Mouse (Mus musculus): ENCODE measurements at regions not wholly inside any gene's neighbourhood (a gene's known extent, or its start where the extent isn't known, plus 50 kb on each side); places are given as distances from the start of the nearest gene placed in this dataset.

DNA sequence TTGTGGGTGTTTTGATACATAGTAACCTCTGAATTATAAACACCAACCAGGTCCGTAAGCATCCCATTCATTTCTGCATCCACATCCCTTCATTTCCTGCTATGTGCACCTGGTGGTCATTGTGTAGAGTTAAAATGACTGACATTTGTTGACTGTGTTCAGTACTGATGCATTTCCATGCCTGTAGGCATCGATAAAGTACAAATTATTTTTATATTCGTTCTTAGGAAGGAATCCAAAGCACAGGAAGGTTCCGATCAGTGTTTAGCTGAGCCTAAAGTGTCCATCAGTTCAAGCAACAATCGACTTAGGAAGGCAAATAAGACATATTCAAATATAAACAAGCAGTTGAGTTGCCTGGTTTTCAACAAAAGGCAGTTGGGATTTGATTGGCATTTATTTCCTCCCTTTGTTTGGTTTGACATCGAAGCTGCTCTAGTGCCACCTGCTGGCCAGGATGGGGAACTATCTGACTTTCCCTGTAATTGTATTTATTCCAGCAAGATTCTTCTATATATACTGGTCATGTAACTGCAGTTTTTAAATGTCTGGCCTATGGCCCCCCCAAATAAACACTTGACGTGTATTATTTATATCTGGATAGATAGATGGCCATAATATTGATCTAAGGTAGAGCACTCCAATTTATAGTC lies 64.6 kb upstream of the Osbpl8 start:
- H3K4me3 ChIP-seq (ENCODE audit: insufficient read depth, low read length): no peak overlapping the region
- TF ChIP-seq POLR2A (IDR thresholded peaks at IDR 0.05; ENCODE audit: extremely low read depth, insufficient read depth, low read length) (no peak), CTCF (IDR thresholded peaks at IDR 0.05; ENCODE audit: extremely low read depth, insufficient read depth, low read length) (peak; percentile 87)

GRCm38 (mm10) chr10:111099059-111099811 lies 65.3 kb upstream of the Osbpl8 start:
- Histone ChIP-seq H3K4me1 (ENCODE audit: control insufficient read depth, insufficient read depth, low read length) (peaks cover 3% of the 10 kb centered on the region), H3K27ac (ENCODE audit: insufficient read depth, low read length) (no peak overlapping the region), H3K4me3 (ENCODE audit: insufficient read depth, low read length) (no peak overlapping the region)
- TF ChIP-seq CTCF (IDR thresholded peaks at IDR 0.05; ENCODE audit: extremely low read depth, insufficient read depth, low read length) (no peak), POLR2A (IDR thresholded peaks at IDR 0.05; ENCODE audit: extremely low read depth, insufficient read depth, low read length) (no peak)

More for the DNA sequence above, 64.6 kb upstream of the Osbpl8 start:
- Histone ChIP-seq H3K27ac (ENCODE audit: insufficient read depth, low read length) (no peak overlapping the region), H3K4me1 (ENCODE audit: control insufficient read depth, insufficient read depth, low read length) (no peaks in the 10 kb centered on the region; the same call in 1 of the 2 replicates)

DNA sequence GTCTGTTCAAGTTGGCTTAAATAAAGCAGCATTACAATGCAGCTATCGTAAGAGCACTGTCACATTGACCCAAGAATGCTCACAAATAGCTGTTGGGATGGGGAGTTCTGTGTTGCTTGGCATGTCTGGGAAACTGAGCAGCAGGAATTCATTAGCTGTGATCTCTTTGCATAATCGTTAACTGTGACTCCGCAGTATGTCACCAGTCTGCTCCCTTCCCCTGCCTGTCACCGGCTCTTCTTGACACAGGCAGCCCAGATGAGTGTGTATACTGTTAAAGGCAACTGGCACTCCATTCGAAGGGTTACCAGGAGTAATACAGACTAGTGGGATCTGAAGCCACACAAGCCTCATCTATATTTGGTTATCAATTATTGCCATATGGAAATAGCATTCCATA lies 67.3 kb upstream of the Osbpl8 start:
- H3K27ac ChIP-seq (ENCODE audit: insufficient read depth, low read length): no peak overlapping the region
- TF ChIP-seq CTCF (IDR thresholded peaks at IDR 0.05; ENCODE audit: extremely low read depth, insufficient read depth, low read length) (no peak), POLR2A (IDR thresholded peaks at IDR 0.05; ENCODE audit: extremely low read depth, insufficient read depth, low read length) (no peak)
- H3K4me1 ChIP-seq (ENCODE audit: control insufficient read depth, insufficient read depth, low read length): peaks cover 3% of the 10 kb centered on the region
- H3K4me3 ChIP-seq (ENCODE audit: insufficient read depth, low read length): no peak overlapping the region

GRCm38 (mm10) chr10:111096811-111097210 lies 67.7 kb upstream of the Osbpl8 start:
- Histone ChIP-seq H3K27ac (ENCODE audit: insufficient read depth, low read length) (no peak overlapping the region), H3K4me3 (ENCODE audit: insufficient read depth, low read length) (no peak overlapping the region), H3K4me1 (ENCODE audit: control insufficient read depth, insufficient read depth, low read length) (peaks cover 3% of the 10 kb centered on the region)
- no peak for TF ChIP-seq CTCF (IDR thresholded peaks at IDR 0.05; ENCODE audit: extremely low read depth, insufficient read depth, low read length)
- TF ChIP-seq POLR2A (IDR thresholded peaks at IDR 0.05; ENCODE audit: extremely low read depth, insufficient read depth, low read length): no peak

- Histone ChIP-seq H3K4me1 (ENCODE audit: control insufficient read depth, insufficient read depth, low read length) (peaks cover 3% of the 10 kb centered on the region), H3K4me3 (ENCODE audit: insufficient read depth, low read length) (no peak overlapping the region), H3K27ac (ENCODE audit: insufficient read depth, low read length) (no peak overlapping the region)
- TF ChIP-seq POLR2A (IDR thresholded peaks at IDR 0.05; ENCODE audit: extremely low read depth, insufficient read depth, low read length): no peak
- no peak for TF ChIP-seq CTCF (IDR thresholded peaks at IDR 0.05; ENCODE audit: extremely low read depth, insufficient read depth, low read length)
Observed at GRCm38 (mm10) chr10:111094405-111094804, 70.1 kb upstream of the Osbpl8 start.

- Histone ChIP-seq H3K4me3 (ENCODE audit: insufficient read depth, low read length) (no peak overlapping the region), H3K4me1 (ENCODE audit: control insufficient read depth, insufficient read depth, low read length) (0 out of 2 replicates have a peak, but pooled peaks cover under 1% of the 10 kb centered on the region), H3K27ac (ENCODE audit: insufficient read depth, low read length) (no peak overlapping the region)
- no peak for TF ChIP-seq POLR2A (IDR thresholded peaks at IDR 0.05; ENCODE audit: extremely low read depth, insufficient read depth, low read length)
- no peak for TF ChIP-seq CTCF (IDR thresholded peaks at IDR 0.05; ENCODE audit: extremely low read depth, insufficient read depth, low read length)
Observed at GRCm38 (mm10) chr10:111089382-111089781, 75.2 kb upstream of the Osbpl8 start.

- Histone ChIP-seq H3K4me3 (ENCODE audit: insufficient read depth, low read length) (no peak overlapping the region), H3K27ac (ENCODE audit: insufficient read depth, low read length) (no peak overlapping the region), H3K4me1 (ENCODE audit: control insufficient read depth, insufficient read depth, low read length) (no peaks in the 10 kb centered on the region)
- no peak for TF ChIP-seq CTCF (IDR thresholded peaks at IDR 0.05; ENCODE audit: extremely low read depth, insufficient read depth, low read length)
- no peak for TF ChIP-seq POLR2A (IDR thresholded peaks at IDR 0.05; ENCODE audit: extremely low read depth, insufficient read depth, low read length)
Observed at GRCm38 (mm10) chr10:111085561-111085960, 75.6 kb upstream of the Zdhhc17 start.

DNA sequence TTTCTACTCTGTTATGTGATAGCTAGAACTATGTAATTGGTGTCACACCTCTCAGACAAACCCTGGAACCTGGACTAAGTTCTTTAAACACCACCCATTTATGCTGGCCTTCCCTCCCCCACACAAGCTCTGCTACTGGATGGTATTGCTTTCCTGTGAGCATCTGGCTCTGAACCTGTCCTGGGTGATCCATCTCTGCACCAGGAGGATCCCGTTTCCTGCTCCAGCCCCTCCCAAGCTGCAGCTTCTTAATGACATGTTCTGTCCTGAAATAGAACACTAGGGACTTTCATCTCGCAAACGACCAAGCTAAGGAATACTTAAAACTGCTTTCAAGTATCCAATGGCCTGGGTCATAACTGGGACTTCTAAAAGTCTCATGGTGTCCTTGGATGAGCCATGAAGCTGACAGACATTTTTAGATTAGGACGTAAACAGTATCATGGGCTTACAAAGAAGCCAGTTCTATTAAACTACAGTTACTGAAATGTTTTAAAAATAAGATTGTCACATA lies 74.4 kb upstream of the Zdhhc17 start:
- Histone ChIP-seq H3K4me3 (ENCODE audit: insufficient read depth, low read length) (no peak overlapping the region), H3K27ac (ENCODE audit: insufficient read depth, low read length) (no peak overlapping the region), H3K4me1 (ENCODE audit: control insufficient read depth, insufficient read depth, low read length) (no peaks in the 10 kb centered on the region)
- no peak for TF ChIP-seq CTCF (IDR thresholded peaks at IDR 0.05; ENCODE audit: extremely low read depth, insufficient read depth, low read length)
- no peak for TF ChIP-seq POLR2A (IDR thresholded peaks at IDR 0.05; ENCODE audit: extremely low read depth, insufficient read depth, low read length)

- H3K4me1 ChIP-seq (ENCODE audit: control insufficient read depth, insufficient read depth, low read length): no peaks in the 10 kb centered on the region
- H3K27ac ChIP-seq (ENCODE audit: insufficient read depth, low read length): no peak overlapping the region
- TF ChIP-seq POLR2A (IDR thresholded peaks at IDR 0.05; ENCODE audit: extremely low read depth, insufficient read depth, low read length): no peak
- no peak for TF ChIP-seq CTCF (IDR thresholded peaks at IDR 0.05; ENCODE audit: extremely low read depth, insufficient read depth, low read length)
- H3K4me3 ChIP-seq (ENCODE audit: insufficient read depth, low read length): no peak overlapping the region
Observed at GRCm38 (mm10) chr10:111083861-111084260, 73.9 kb upstream of the Zdhhc17 start.

- H3K27ac ChIP-seq (ENCODE audit: insufficient read depth, low read length): no peak overlapping the region
- H3K4me3 ChIP-seq (ENCODE audit: insufficient read depth, low read length): no peak overlapping the region
- TF ChIP-seq POLR2A (IDR thresholded peaks at IDR 0.05; ENCODE audit: extremely low read depth, insufficient read depth, low read length) (no peak), CTCF (IDR thresholded peaks at IDR 0.05; ENCODE audit: extremely low read depth, insufficient read depth, low read length) (peak; percentile 11; the same call in 1 of the 2 replicates)
- no peaks in the 10 kb centered on the region for H3K4me1 ChIP-seq (ENCODE audit: control insufficient read depth, insufficient read depth, low read length)
Observed at GRCm38 (mm10) chr10:111083338-111083737, 73.4 kb upstream of the Zdhhc17 start.
